Mouse (Mus musculus) midbrain, embryonic 16.5 days (tissue): Measurements from ENCODE around the gene Rsph6a. TPM values are rescaled to one million over a fixed set of nuclear protein-coding genes. Genes with fewer than 3 reads are reported as not detected.

ENCODE experiments used
- ATAC-seq: fragments of 200-750 bp; cut with Nextera tagmentation; 2 replicates; pipeline ENCODE4 v1.8.0; 2017; ENCODE audit warnings: moderate TSS enrichment
- H3K27ac ChIP-seq: fragments of 300-500 bp; sonication (generic); 2 replicates; pipeline ENCODE4 v1.5.1; 2014; ENCODE audit warnings: mild to moderate bottlenecking, low read length, mixed read lengths
- H3K27me3 ChIP-seq: fragments of 300-500 bp; sonication (generic); 2 replicates; pipeline ENCODE4 v1.6.1; 2014; ENCODE audit warnings: low read depth, low read length, mixed read lengths; ENCODE audit not compliant: control insufficient read depth, insufficient read depth
- H3K36me3 ChIP-seq: fragments of 300-500 bp; sonication (generic); 2 replicates; pipeline ENCODE4 v1.6.1; 2014; ENCODE audit warnings: mild to moderate bottlenecking, low read length, moderate library complexity, mixed read lengths; ENCODE audit not compliant: control insufficient read depth, insufficient read depth
- H3K4me1 ChIP-seq: fragments of 300-500 bp; sonication (generic); 2 replicates; pipeline ENCODE4 v1.6.1; 2014; ENCODE audit warnings: mild to moderate bottlenecking, low read length, mixed read lengths; ENCODE audit not compliant: control insufficient read depth, insufficient read depth
- H3K4me2 ChIP-seq: fragments of 300-500 bp; sonication (generic); 2 replicates; pipeline ENCODE4 v1.6.1; 2014; ENCODE audit warnings: mild to moderate bottlenecking, low read length, mixed read lengths
- H3K4me3 ChIP-seq: fragments of 300-500 bp; sonication (generic); 2 replicates; pipeline ENCODE4 v1.5.1; 2014; ENCODE audit warnings: low read depth, mild to moderate bottlenecking, low read length, moderate library complexity, mixed read lengths
- H3K9ac ChIP-seq: fragments of 300-500 bp; sonication (generic); 2 replicates; pipeline ENCODE4 v1.6.1; 2014; ENCODE audit warnings: low read depth, low read length, mixed read lengths
- H3K9me3 ChIP-seq: fragments of 300-500 bp; sonication (generic); replicated peaks from 2 replicates; pipeline ENCODE4 v1.6.1; 2014; ENCODE audit warnings: mild to moderate bottlenecking, low read length, mixed read lengths; ENCODE audit not compliant: control insufficient read depth, poor library complexity, severe bottlenecking
- WGBS: fragments of 180-500 bp; shearing (Covaris S2); extraction: QIAGEN DNeasy Blood & Tissue Kit; methylation state at CpG from one replicate; pipeline ENCODE4 v1.1.7; 2014; 5-methylcytosine and 5-hydroxymethylcytosine counted together
- polyA plus RNA-seq: library from polyadenylated mRNA; unstranded; fragments of >200 nt; fragmentation: Nextera tagmentation; extraction: Ambion mirVana; gene quantifications from 2 replicates; pipeline ENCODE4 v1.2.1, GENCODE M21; 2015

Rsph6a gene
- polyA plus RNA-seq, 1 experiment from 2014 or later = 0.28 TPM

- 53% methylated on average over 6 of the region's 6 CpGs for WGBS
- Histone ChIP-seq H3K9ac (no peak overlapping the region), H3K4me3 (no peak overlapping the region), H3K36me3 (peaks cover 24% of the 10 kb centered on the region), H3K4me1 (peaks cover 13% of the 10 kb centered on the region), H3K27ac (no peak overlapping the region), H3K9me3 (no peaks in the 10 kb centered on the region), H3K4me2 (no peak overlapping the region), H3K27me3 (no peaks in the 10 kb centered on the region)
- ATAC-seq = no peak
Measured at GRCm38 (mm10) chr7:19029084-19029653, 25.3 kb upstream of the Rsph6a start.

- no peaks in the 10 kb centered on the region for H3K9me3 ChIP-seq
- ATAC-seq = no peak
- H3K9ac ChIP-seq = no peak overlapping the region
- no peaks in the 10 kb centered on the region for H3K27me3 ChIP-seq
- WGBS = 28% methylated on average over 4 of the region's 4 CpGs
- H3K4me1 ChIP-seq = no peaks in the 10 kb centered on the region
- H3K4me3 ChIP-seq = no peak overlapping the region
- peaks cover 36% of the 10 kb centered on the region for H3K36me3 ChIP-seq
- H3K27ac ChIP-seq = no peak overlapping the region
- H3K4me2 ChIP-seq = no peak overlapping the region
Measured at GRCm38 (mm10) chr7:19031641-19032040, 22.8 kb upstream of the Rsph6a start.

- no peaks in the 10 kb centered on the region for H3K4me1 ChIP-seq
- H3K9ac ChIP-seq = no peak overlapping the region
- no peaks in the 10 kb centered on the region for H3K27me3 ChIP-seq
- H3K9me3 ChIP-seq = no peaks in the 10 kb centered on the region
- peaks cover 57% of the 10 kb centered on the region for H3K36me3 ChIP-seq
- ATAC-seq = no peak
- no peak overlapping the region for H3K4me3 ChIP-seq
- no peak overlapping the region for H3K27ac ChIP-seq
- WGBS = 96% methylated on average over 6 of the region's 6 CpGs
- no peak overlapping the region for H3K4me2 ChIP-seq
Measured at GRCm38 (mm10) chr7:19044616-19045015, 9.9 kb upstream of the Rsph6a start.

- H3K9me3 ChIP-seq = no peaks in the 10 kb centered on the region
- no peak for ATAC-seq
- no peak overlapping the region for H3K9ac ChIP-seq
- H3K4me1 ChIP-seq = no peaks in the 10 kb centered on the region
- no peak overlapping the region for H3K4me3 ChIP-seq
- no peaks in the 10 kb centered on the region for H3K27me3 ChIP-seq
- peaks cover 57% of the 10 kb centered on the region for H3K36me3 ChIP-seq
- no peak overlapping the region for H3K27ac ChIP-seq
- no peak overlapping the region for H3K4me2 ChIP-seq
- WGBS = 92% methylated on average over 11 of the region's 11 CpGs
Measured at GRCm38 (mm10) chr7:19046286-19047069, 8.0 kb upstream of the Rsph6a start.

- no peak for ATAC-seq
- Histone ChIP-seq H3K4me1 (no peaks in the 10 kb centered on the region), H3K27me3 (no peaks in the 10 kb centered on the region), H3K36me3 (peaks cover 47% of the 10 kb centered on the region), H3K4me2 (no peak overlapping the region), H3K27ac (no peak overlapping the region), H3K9ac (no peak overlapping the region), H3K9me3 (no peaks in the 10 kb centered on the region), H3K4me3 (no peak overlapping the region)
- WGBS = 91% methylated on average over 14 of the region's 14 CpGs
Measured at GRCm38 (mm10) chr7:19048006-19048527, 6.4 kb upstream of the Rsph6a start.

GRCm38 (mm10) chr7:19049252-19049651 lies 5.2 kb upstream of the Rsph6a start:
- no peak overlapping the region for H3K4me3 ChIP-seq
- no peak for ATAC-seq
- no peak overlapping the region for H3K4me2 ChIP-seq
- H3K27me3 ChIP-seq = no peaks in the 10 kb centered on the region
- no peaks in the 10 kb centered on the region for H3K9me3 ChIP-seq
- WGBS = 91% methylated on average over 5 of the region's 5 CpGs
- H3K36me3 ChIP-seq = peaks cover 46% of the 10 kb centered on the region
- no peak overlapping the region for H3K9ac ChIP-seq
- H3K27ac ChIP-seq = no peak overlapping the region
- H3K4me1 ChIP-seq = peaks cover 5% of the 10 kb centered on the region

GRCm38 (mm10) chr7:19050172-19050571 lies 4.3 kb upstream of the Rsph6a start:
- peaks cover 40% of the 10 kb centered on the region for H3K36me3 ChIP-seq
- no peak overlapping the region for H3K4me2 ChIP-seq
- no peak overlapping the region for H3K27ac ChIP-seq
- ATAC-seq = no peak
- H3K27me3 ChIP-seq = no peaks in the 10 kb centered on the region
- no peak overlapping the region for H3K9ac ChIP-seq
- H3K9me3 ChIP-seq = no peaks in the 10 kb centered on the region
- H3K4me3 ChIP-seq = no peak overlapping the region
- H3K4me1 ChIP-seq = peaks cover 6% of the 10 kb centered on the region
- WGBS = 86% methylated on average over 8 of the region's 8 CpGs

GRCm38 (mm10) chr7:19051161-19051560 lies 3.3 kb upstream of the Rsph6a start:
- peaks cover 6% of the 10 kb centered on the region for H3K4me1 ChIP-seq
- no peak overlapping the region for H3K9ac ChIP-seq
- no peak overlapping the region for H3K27ac ChIP-seq
- no peaks in the 10 kb centered on the region for H3K27me3 ChIP-seq
- no peaks in the 10 kb centered on the region for H3K9me3 ChIP-seq
- H3K4me3 ChIP-seq = no peak overlapping the region
- peaks cover 34% of the 10 kb centered on the region for H3K36me3 ChIP-seq
- no peak overlapping the region for H3K4me2 ChIP-seq
- WGBS = 68% methylated on average over 3 of the region's 4 CpGs
- ATAC-seq = no peak
